Mouse (Mus musculus) urinary bladder, adult 18-20 months (tissue): ENCODE data around the gene Unc5a.

Source experiments
- DNase-seq, 2 experiments: peaks; one replicate each; pipeline ENCODE4 v3.0.0; 2022; ENCODE audit warnings: low spot score in 2 of 2, mixed read lengths in 2 of 2

Unc5a gene

DNA sequence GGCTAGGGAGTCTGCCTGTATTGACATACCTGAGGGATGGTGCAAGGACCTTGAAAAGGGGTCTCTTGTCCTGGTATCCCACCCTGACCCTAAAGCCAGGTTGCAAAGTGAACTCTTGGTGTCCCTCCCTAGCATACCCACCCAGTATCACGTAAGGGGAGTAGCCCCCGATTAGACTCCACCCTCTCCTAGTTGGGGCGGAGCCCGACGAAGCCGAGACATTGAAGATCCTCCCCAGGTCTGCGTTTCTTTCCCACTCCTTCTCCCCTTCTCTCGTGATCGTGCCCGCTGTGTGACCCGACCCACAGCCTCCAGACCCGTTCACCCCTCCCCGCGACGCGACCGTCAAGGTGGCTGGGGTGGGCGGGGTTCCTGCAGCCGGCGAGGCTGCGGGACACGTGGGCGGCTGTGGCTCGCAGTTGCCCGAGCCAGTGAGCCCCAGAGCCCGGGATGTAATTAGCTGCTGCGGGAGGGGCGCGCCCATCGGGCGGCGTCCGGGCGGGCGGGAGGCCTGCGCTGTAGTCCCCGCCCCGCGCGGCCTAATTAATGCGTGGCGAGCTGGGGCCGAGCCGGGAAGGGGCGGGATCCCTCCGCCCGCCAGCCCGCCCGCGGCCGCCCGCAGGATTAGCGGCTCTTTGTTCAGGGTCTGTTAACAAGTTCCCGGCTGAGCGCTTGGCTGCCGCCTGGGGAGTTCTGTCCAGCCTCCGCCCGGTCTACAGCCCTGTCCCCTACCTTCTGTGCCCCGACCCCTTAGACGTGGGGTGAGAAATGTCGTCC is 6.7 kb downstream of the Unc5a start:
- peak; percentile 16 to 24 for DNase-seq

DNA sequence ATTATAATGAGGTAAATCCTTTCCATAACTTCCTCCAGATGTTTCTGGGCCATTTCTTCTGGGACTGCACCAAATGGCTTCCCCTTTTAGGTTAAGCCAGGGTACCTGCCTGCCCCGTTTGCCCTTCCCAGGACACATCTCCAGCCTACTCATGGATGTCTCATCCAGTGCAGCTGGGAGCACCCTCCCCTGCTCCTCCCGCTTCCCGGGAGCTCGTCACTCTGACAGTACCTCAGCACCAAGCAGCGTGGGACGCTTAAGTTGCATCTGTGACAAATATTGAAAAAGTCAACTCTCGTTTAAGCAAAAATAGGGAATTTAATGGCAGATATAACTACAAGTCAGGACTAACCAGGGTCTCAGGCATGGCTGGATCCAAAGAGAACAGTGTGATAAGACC is 8.1 kb downstream of the Unc5a start:
- no peak for DNase-seq

DNA sequence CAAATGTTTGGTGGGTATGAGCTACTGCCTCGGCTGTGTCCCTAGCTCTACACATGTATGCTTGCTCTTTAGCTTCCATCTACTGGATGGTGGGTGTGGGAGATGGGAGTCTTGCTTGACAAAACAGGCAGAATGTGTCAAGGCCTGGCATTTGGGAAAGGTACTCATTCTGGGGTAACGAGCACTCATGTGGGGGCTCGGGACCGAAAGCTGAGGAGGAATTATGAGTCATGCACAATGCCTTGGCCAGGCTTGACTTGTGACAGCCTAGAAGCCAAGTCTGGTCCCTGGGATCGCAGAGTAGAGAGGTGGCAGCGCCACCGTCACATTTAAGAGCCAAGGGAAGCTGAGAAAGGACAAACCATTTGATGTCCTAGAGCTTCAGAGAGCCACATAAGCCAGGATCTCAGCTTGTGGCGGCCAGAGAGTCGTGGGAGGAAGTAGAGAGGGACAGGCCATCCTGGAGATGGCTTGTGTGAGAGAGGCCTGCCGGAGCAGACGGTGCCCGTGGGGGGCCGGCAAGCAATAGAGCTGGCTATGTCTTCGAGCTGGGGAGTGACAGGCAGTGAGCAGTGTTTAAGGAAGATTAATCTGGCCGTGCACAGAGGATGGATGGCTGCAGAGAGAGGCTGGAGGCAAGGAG is 10.0 kb downstream of the Unc5a start:
- no peak for DNase-seq

DNA sequence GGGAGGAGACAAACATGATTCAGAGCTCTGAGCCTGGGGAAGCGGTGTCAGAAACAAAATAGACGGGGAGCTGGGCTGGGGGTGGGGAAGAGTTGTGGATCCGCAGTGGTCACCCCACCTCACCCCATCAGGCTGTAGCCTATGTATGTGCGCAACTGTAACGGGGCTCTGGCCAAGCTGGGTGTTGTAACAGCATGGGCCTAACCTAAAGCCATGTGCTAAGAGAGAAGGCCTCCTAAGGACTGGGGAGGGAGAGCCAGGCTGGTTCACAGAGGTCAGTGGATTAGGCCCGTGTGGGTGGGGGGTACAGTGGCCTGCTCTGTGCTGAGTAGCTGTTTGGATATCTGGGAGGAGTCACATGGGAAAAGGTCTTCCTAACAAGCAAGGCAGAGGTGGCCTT is 10.6 kb downstream of the Unc5a start:
- DNase-seq = no peak

DNA sequence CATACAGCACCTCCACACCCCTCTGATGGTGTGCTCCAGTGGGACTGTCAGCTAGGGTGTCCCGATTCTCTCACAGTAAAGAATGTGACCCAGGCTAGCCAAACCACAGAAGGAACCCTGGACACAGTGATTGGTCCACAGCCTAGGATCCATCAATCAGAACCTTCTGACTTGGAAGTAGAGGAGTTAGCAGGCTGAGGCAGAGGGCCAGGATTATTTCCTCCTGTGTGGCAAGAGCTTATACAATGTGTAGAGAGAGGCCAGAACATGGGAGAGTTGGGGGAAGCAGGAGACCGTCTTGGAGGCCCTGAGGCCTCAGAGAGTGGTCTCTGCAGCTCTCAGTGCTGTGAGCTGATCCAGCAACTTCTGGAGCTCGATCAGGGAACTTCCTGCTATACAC is 11.3 kb downstream of the Unc5a start:
- DNase-seq = no peak

DNA sequence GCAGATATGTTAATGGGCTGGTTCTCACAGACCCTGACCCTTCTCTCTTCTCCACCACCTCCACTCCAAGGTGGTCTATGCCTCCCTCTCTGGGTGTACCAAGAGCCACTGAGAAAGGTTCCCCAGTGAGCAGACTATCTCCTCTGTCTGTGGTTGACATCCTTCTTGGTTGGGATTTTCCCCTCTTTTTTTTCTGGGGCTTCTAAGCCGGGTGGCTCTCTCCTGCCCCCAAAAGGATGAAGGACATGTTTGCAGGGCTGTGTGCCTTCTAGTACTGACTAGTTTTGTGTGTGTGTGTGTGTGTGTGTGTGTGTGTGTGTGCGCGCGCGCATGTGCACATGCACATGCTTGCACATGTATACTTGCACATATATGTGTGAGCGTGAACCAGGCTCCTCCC is 16.0 kb downstream of the Unc5a start:
- no peak for DNase-seq

DNA sequence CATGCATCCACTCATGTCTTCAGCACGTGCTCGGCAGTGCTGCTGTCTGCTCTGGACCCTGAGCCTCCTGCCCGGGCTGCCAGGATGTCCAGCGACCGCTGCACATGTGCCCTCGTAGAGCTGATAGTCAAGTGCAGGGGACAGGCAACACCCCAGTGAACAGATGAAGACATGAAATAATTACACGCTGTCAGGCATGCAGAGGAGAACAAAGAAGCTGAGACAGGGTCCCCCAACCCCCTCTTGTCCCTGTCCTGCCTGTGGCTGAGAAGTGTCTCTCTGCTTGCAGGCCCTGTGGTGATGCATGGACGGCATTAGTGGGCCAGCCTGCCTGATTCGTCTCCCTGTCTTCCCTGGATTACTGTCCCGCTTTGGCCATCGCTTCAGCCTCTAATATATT is 18.3 kb downstream of the Unc5a start:
- no peak for DNase-seq

DNA sequence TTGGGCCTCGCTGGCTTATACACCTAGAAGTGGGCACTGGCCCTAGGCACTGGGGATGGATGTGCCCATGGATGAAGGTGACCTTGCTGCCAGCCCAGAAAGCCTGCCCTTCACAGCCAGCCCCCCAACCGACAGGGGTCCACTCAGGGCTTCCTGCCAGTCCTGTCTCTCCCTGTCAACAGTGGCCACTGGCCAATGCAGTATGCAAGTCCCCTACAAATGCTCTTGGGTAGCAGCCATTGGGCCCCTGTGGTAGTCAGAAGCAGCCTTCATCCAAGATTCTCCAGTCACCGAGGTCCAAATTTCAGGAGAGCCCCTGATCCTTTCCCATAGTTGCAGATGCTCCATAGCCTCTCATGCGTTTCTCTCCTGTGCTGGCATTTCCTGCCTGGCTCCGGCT is 19.4 kb downstream of the Unc5a start:
- DNase-seq = no peak

DNA sequence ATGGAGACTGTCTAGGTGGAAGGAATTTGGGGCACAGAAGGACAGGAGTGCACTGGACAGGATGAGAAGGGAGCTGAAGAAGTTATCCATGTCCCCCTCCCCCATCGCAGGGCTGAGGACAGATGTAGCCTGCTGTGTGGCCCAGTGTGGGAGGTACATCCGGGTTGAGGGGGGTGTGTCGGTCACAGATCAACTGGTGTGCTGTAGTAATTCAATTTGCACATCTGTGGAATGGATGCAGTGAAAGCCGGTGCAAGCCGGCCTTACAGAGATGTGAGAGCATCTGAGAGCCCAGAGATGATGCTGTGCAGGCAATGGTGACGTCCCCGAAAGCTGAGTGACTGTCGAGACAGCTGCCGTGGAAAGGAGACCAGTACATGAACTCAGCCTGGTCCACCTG is 20.3 kb downstream of the Unc5a start:
- DNase-seq = no peak

DNA sequence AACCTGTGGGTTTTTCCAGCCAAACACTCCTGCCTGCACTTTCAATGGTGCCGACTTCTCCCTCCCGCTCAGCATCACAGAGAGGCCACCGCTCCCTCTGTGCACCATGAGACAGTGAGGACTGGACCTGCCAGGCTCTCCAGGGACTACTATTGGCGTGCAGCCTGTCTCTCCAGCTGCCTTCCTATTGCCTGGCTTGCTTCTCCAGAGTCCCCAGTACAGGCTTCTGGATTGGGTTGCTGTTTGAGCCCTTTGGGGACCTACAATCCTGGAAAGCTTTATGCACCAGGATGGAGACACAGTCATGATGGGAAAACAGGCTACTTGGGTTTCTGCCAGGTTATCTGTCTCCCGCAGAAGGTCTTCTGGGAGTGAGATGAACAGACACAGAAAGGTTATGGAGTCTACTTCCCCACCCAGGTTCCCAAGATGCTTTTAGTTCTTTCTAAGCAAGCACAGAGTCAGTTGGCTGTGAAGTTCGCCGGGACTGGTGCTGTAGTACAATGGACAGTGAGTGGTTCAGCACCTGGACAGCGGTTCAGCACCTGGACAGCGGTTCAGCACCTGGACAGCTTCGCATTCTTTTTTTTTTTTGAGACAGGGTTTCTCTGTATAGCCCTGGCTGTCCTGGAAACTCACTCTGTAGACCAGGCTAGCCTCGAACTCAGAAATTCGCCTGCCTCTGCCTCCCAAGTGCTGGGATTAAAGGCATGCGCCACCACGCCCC is 21.5 kb downstream of the Unc5a start:
- peak in 1 of 2 experiments; percentile 33 for DNase-seq

DNA sequence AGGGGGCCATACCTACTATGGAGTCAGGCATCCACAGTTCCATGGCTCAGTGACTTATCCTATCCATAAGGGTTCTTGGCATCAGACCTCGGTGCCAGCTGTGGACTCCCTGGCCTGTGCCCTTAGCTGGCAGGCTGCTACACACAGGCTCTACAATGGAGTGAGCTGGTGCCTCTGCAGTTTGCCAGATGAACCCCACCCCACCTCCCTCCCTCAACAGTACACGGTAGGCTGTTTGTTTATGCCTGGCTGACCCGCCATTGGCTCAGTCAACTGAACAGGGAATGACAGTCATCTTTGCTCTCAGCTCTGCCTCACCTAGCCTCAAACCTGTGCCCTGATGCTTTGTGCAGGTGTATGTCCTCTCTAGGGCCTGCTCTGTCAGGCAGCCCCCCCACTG is 26.3 kb downstream of the Unc5a start:
- DNase-seq = no peak

DNA sequence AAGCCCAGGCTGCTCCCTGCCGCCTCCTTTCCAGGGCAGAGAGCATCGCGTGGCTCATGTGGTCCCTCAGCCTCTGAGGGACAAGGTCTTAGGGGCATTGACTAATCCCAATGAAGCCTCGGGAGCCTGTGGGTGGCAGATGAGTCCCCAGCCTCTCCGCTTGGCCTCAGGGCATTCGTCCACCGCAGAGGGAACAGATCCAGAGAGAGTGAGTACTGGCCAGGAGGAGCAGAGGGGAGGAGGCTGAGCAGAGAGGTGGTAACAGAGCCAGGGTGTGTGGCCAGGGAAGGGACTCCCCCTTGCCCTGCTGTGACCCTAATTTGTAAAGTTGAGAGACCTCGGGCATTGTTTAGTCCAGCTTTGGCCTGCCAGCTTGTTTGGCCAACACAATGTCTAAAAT is 29.6 kb downstream of the Unc5a start:
- DNase-seq = no peak

DNA sequence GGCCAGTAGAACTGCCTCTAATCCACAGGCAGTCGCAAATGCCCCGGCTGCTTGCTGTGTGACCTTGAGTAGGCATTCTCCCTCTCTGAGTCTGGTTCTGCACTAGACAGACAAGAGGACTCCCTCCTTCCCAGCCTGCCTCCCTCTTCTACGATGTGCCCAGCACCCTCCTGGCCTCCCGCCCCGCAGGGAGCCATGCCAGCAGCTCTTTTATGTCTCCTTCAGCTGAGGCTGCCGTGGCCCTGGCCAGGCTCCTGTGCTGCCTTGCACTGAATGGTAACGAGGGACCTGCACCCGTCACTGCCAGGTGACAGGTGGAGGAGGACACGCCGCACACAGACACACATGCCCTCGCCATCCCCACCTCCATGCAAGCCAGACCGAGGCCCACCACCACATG is 31.7 kb downstream of the Unc5a start:
- DNase-seq = no peak

DNA sequence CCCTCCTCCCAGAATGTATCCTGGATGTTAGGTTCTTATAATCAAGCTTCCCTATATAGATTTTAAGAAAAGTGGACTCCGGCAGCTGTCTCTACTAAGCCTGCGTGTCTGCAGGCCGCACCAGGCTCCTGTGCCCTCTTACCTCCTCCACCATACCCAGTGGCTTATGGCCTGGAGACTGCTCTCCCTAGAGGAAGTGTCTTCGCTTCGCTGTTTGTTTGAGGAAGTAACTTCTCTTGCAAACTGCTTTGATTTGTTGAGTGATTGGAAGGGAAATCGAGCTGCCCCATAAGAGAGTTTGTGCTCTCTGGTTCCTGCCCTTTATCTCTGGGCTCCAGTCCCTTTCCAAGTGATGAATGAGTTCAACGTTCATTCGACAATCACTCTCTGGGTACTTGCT is 33.8 kb downstream of the Unc5a start:
- DNase-seq = no peak

DNA sequence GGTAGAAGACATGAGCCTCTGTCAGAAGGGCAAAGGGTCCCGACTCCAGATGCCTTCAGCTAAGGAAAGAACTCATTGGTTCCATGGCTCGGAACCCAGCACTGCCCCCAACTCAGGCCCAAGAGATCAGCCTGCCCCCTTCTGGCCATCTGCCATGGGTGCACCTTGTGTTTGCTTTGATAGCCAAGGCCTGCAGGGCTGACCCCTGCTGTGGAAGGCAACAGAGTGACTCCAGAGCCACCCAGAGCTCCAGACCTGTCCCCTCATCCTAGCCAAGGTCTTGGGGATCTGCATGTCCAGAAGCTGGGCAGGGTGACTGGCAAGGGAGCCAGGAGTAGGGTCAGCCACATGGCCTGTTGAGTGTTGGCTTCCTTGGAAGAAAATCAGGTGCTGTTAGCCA is 34.4 kb downstream of the Unc5a start:
- no peak for DNase-seq

DNA sequence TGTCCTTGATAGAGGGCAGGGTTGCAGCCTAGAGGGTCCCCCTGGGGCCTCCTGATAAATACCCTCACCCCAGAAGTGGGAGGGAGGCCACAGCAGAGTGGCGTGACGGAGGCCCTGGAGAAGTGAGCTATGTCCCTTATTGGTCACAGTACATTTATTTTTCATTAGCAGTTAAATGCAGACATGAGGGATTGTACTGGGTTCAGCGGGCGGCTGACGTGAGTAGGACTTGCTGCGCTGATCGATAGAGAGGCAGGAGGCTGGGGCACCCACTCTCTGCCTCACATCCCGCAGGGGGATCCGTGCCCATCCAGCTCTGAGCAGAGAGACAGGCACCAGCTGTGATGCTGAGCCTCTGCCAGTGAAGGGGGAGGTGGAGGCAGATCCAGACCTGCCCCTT is 38.2 kb downstream of the Unc5a start:
- DNase-seq = no peak

DNA sequence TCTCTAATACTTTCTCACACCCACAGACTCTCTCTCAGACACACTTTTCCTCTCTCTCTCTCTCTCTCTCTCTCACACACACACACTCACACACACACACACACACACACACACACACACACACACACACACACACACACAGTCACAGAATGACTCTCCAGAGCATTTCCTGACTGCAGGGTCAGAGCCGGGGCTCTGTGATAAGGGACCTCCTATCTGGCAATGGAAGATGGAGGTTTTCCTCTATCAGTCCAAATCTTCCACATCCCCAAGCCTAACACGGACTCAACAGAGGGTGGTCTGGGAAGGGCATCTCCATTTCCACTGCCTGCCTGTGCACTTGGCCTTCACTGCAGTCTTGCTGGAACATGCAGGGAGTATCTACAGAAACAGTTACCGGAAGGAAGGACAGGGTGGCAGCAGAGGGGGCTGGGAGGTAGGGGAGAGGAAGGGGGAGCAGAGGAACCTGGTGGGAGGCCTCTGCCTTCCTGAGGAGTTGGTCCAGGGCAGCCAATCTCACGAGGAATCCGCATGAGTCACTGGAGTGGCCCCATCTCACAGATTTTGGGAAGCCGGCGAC is 39.1 kb downstream of the Unc5a start:
- DNase-seq = no peak

DNA sequence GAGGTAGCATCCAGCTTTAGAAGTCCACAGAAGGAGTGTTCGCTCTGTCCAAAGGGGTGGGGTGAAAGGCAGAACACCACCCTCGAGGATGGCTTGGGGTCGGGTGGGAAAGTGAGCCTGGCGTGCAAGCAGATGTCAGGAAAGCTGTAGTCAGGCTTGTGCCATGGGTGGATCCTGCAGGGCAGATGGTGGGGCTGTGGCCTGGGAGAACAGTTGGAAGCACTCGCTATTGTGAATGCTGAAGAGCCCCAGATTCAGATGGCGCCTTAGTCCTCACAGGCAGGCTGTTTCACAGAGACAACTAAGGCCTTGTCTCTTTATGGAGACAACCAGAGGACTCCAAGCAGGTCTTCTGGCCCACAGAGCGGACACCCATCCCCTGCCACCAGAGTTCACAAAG is 43.0 kb downstream of the Unc5a start:
- no peak for DNase-seq

DNA sequence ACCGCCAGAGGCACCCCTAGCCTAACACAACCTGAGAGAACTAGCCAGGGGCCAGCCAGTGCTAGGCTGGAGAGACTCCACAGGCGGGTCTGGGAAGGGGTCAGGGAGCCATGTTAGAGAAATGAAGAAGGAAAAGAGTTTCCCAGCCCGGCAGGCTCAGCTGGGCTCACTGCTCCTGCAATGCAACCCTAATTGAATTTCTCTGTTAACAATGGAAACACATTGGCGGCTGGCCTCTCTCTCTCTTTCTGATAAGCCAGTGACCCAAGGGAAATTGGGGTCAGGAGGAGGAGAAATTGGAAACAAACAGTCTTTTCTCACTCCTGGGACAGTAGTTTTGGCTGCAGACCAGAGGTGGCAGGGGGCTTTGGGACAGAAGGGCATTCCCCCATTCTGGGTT is 45.4 kb downstream of the Unc5a start:
- no peak for DNase-seq

DNA sequence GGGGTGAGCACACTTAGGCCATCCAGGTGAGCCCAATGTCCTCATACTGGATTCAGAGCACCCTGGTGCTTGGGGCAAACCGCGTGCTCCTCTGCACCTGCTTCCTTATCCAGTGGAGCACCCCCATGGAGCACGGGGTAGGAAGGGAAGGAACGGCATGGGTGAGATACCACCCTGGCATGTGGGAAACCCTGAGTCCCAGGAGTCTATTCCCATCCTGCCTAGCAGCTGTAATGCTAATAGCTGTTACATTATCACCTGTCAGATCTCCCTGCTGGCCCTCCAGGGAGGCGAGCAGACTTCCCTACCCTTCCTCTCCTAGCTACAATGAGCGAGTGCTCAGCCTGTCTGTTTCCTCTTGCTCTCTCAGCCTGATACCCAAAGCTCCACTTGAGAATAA is 46.0 kb downstream of the Unc5a start:
- DNase-seq = no peak

DNA sequence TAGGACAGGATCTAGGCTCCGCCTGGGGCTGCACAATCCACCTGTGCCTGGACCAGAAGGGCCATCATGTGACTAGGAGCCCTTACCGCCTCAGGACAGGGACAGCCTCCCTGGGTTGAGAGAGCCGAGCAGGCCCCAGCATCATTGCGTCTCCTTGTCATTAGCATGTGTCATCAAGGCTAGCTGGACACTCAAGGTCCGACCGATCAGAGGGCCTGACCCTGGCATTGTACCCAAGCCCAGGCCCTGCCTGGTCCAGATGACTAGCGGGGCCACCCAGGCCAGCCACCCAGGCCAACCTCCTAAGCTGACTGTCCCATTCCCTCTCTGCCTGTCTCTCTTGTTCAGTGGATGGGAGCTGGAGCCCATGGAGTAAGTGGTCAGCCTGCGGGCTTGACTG is 48.4 kb downstream of the Unc5a start:
- no peak for DNase-seq

DNA sequence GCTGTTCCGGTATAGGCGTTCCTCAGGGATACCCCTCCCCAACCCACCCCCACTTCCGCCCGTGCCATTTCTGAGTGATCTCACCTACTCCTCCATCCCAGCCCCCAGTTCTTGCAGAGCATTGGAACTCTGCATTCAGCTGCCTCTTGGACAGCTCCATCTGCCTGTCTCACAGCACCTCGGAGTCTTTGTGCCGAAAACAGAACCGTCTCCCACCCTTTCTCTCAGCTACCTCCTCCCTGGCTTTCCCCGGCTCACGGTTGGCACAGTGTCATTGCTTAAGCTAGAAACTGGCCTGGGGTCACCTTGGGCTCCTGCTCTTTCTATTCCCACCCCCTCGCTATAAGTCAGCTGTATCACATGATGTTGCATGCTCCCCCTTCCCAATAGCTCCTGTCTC is 51.2 kb downstream of the Unc5a start:
- no peak for DNase-seq

DNA sequence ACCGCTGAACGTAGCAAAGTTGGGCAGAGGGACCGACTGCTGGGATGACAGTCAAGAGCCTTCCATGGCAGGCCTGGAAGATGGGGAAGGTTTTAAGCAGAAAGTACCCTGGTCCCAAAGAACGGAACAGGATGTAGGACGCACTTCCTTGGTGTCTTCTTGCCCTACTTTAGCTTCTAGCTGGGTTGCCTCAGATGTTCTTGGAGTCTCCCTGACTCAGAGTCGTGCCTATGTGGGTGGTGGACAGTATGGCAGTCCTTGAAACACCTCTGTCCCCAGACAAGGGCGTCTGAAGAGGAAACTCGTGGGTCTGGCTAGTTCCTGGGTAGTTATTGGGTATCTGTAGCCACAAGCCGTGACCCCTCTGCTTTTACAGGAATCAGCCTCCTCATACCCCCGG is 52.9 kb downstream of the Unc5a start:
- DNase-seq = no peak
